Mouse (Mus musculus) induced T-regulatory cell, adult 2 months (primary cell): ENCODE data around the gene Ephb1.

Source experiments
- DNase-seq: peaks from one replicate; pipeline ENCODE4 v3.0.0-alpha.2; 2012; ENCODE audit warnings: low read depth

Ephb1 gene

DNA sequence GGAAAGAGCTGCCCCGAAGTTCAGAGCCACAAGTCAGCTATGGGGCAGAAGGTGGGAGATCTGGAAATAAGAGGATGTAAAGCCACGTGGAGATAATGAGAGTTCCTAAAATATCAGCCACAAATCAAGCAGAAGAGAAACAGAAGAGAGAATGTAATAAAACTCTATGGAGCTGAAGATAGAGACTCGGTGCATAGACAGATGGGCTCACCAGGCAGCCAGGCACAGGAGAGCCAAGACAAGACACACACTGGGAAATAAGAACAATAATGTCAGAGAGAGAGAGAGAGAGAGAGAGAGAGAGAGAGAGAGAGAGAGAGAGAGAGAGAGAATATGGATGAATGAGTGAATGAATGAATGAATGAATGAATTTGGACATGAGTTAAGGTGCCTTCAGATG, 198.6 kb downstream of the Ephb1 start:
- no peak for DNase-seq

DNA sequence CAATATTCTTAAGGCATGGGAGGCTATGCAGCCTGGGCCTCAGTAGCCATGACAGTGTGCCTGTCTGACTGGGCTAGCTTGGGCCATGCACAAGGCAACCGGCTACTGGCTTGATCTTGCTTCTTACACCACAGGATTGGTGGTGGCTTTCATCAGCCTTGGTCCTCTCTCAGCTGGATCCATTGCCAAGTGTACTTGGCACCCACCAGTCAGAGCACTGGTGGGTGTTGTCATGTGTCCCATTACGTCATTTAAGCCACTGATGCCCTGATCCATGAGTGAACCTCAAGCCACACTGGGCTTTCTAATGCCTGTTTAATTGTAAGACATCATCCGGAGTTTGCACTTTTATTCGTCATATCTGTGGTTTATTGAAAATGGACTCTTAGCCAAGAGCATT, 215.3 kb downstream of the Ephb1 start:
- DNase-seq: no peak

DNA sequence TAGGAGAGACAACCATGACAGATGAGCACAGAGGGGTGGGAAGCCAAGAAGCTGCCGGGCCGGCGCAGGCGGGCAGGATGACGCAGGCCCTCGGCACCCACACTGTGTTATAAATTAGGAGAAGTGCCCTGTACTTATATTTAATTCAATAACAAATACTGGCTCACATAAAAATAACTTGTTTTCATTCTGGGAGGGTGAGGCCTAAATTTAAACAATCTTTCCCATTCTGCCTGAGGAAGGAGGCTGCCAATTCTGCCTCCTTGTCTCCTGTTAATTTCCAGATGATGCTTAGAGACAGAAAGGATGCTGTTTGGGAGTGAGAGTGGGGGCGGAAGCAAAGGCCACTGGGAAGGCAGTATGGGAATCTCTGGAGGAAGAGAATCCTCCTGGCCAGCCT, 215.8 kb downstream of the Ephb1 start:
- DNase-seq: no peak

DNA sequence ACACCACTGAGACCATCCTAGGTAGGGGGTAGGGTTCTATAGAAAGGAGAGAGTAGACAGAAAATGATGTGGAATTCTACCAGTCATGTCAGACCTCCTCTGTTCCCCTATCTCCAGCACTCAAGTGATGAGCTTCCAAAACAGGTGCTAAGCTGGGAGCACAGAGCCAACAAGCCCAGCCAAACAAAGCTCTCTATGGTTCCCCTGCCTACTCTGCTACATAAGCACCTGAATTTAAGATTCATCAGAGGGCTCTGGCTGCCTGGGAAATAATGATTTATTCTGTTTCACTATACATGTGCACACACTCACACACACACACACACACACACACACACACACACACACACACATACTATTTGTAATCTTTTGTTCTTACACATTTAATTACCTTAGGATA, 216.3 kb downstream of the Ephb1 start:
- DNase-seq: no peak

DNA sequence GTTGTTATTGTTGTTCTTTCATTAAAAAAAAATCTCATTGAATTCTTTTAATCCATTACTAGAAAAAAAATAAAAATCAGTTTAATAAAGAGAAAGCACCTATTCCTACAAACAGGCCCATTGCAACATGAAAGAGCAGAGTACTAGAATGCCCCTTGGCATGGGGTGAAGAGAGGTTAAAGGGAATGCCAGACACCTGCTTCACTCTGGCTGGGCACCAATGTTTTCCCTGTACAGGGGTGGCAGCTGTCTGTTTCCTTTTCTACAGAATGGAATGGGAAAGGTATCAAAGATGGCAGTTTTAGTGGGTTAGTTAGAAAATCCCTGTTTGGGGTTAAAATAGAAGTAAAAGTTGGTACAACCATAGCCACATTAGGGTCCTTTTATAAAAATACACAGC, 224.0 kb downstream of the Ephb1 start:
- no peak for DNase-seq

DNA sequence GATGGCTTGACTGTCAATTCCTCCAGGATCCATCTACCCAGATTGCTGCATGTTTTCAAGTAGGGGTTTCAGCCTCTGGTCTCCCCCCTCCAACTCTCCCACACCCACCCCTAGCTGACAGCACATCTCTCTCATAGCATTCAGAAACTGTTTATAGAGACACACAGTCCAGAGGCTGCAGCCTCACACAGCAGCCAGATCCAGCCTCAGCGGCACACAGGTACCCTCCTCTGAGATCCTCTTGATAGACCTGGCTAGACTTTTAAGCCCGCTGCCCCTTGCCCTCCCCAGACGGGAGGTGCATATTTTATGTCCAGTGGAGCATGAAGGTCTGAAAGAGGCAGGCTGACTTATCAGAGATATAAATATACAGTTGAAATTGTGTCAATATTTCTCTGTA, 228.0 kb downstream of the Ephb1 start:
- no peak for DNase-seq

DNA sequence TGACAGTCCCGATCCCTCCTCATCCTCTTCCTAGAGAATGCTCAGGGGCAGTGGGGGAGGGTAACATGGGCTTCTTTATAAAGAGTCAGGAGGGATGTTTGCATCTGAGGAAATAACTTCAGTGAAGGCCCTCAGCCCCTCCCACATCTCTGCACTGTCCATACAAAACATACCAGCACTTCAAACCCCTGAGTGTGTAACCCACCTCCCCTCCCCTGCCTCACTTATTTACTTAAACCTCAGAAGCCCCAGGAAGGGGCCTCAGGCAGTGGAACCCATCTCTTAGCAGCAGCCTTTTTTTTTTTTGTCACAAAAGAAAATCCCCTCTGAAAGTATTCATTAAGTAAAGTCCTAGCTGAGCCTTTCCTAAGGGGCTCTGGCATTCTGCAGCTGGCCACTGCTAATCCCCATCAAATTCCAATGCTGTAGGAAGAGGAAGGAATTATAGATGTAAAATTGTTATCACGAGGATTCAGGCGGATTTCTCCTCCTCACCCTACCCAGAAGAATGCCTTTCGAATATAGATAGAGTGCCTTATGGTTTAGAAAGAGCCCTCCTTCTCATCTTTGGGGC, 231.5 kb downstream of the Ephb1 start:
- DNase-seq: no peak

DNA sequence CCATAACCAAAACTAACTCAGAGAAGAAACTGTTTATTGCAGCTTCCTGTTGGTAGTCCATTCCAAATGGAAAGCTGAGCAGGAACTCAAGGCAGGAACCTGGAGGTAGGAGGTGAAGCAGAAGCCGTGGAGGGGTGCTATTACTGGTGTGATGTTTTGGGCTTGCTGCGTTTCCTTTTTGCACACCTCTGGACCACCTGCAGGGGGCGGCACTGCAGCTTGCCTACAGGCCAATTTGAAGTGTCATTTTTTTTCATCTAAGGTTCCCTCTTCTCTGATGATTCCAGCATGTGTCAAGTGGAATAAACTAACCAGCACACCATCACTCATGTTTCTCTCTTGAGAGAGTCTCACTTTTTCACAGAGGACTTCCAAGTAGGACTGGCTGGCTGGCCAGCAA, 235.1 kb downstream of the Ephb1 start:
- DNase-seq: no peak

DNA sequence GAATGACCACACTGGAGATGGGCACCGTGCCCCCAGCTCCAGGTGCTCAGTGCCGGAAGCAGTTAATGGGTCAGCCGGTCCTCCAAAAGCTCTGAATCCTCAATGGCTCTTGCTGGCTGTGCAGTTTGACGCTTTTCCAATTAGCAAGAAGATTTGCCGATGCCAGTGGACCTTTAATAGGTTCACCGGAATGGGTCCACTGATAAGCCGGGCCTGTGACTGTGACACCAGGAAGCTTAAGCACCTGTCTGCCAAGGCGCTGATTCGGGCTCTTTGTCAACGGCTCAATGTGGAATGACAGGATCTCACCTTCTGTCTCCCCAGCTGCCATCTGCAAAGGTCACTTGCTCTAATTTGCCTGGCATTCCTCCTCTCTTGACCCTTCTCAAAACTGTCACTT, 239.2 kb downstream of the Ephb1 start:
- DNase-seq: no peak

DNA sequence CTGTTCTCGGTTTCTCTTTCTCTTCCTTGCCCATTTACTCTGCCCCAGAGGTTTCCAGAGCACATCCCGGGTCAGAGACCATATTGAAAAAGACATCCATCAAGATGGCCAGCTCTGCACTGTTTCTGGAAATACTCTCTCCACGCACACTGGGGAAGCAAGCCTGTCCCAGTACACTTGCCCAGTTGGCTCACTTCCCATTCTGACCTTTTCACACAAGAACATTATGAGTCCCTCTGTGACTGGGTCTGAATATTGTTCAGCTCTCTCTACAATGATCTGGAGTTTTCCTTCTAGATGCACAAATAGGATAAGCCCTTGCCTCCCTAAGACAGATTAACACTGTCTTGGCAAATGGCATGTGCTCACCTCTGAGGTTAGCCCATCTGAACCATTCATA, 243.0 kb downstream of the Ephb1 start:
- no peak for DNase-seq

DNA sequence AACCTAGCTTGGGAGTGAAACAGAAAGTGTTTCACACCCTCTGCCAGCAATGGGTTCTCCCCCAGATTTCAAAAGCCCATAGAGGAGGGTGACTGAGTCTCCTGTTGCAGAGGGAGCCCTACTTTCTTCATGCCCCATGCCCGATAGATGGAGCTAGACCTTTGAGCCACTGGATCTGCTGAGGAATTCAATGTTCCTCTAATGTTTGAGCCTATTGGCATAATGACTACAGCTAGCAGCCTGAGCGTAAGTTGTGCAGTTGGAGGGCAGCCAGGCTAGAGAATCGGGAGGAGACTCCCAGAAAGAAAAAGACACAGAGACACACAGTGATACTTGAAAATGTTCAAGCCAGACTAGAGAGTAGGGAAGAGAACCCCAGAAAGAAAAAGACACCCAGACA, 246.5 kb downstream of the Ephb1 start:
- DNase-seq: no peak

DNA sequence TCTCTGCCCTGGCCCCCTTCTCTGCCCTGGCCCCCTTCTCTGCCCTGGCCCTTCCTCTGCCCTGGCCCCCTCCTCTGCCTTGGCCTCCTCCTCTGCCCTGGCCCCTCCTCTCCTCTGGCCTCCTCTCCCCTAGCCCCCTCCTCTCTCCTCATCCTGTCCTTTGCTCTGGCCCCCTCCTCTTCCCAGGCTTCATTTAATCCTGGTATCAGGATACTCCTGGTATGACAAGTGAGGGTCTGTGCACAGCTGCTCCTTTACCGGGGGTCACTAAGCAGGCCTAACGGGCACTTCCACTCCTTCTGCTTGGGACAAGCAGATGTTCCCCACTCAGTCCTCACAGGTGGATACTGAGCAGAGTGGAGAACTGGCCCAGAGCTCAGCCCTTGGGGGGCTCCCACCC, 247.3 kb downstream of the Ephb1 start:
- no peak for DNase-seq

DNA sequence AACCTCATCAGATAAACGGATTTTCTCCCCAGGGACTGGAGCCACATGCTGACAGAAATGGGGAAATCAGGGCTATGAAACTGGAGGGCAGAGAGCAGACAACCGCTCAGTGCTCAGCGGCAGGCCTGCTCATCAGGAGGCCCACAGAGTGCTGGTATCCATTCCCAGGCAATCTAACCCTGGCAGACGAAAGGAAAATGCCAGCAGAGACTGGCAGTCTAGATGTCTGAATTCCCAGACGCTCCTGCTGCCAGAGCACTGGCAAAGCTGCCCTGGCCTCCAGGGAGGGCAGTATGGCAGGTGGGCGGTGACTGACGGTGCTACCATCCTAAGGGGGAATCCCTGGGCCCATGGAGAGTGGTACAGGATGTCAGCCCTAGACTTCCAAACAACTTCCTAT, 257.7 kb downstream of the Ephb1 start:
- no peak for DNase-seq

DNA sequence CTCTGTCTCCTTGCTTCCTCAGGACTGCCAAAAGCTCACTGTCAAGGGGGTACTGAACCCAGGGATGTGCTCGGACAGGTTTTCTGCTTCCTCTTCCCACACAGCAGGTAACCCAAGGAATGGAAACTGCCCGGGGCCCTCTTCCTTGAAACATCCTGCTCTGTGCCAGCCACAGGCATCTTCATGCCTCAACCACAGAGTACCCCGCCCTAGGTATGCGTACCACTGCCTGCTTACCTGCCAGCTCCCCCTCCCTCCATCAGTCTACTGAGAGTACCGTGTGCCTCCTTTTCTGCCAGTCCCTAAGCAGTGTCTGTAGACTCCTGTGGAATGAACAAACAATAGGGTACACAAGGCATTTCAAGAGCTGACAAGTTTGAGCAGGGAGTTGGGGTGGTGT, 265.9 kb downstream of the Ephb1 start:
- DNase-seq: no peak

DNA sequence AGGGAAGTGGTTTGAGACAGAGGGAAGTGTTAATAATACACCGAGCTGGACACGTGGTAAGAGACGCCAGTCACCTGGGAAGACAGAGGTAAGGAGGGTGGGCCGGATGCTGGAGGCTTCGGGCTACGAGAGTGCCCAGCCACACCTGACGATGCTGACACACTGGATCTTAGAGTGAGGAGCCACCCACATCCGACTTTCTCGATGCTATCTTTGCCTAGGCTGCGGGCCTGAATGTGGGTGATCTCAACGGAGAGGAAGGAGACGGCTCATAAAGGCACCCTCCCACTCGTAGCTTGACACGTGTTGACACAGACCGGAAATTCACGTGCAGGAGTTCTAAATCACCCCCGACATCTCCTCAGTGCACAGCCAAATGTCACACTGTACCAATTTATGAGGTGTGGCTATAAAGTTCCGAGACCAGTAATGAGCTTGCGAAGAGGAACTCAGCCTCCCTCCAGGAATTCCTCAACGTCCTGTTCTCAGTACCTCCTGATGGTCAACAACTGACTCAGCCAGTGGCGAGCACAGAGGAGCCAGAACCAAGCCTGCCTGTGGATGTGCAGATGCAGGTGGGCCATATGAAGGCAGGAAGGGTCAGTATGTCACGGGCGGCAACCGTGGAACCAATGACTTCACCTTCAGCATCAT, 268.3 kb downstream of the Ephb1 start:
- DNase-seq: no peak

DNA sequence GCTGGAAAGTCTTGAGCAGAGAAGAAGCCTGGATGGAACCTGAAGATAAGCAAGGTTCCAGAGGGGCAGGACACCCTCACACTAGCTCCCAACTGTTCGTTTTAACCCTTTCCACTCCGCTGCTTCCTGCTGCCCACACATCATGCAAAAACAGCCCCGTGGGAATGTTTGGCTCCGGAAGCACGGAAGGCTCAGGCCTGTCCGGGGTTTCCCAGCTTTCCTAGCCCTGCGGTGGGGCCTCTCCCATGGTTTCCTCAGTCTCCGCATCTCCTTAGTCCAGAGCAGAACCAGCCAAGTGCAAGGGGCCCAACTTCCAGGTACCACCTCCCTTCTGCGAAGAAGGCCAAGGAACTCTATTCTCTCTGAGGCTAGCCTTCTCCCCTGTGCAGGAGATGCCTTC, 269.0 kb downstream of the Ephb1 start:
- no peak for DNase-seq

DNA sequence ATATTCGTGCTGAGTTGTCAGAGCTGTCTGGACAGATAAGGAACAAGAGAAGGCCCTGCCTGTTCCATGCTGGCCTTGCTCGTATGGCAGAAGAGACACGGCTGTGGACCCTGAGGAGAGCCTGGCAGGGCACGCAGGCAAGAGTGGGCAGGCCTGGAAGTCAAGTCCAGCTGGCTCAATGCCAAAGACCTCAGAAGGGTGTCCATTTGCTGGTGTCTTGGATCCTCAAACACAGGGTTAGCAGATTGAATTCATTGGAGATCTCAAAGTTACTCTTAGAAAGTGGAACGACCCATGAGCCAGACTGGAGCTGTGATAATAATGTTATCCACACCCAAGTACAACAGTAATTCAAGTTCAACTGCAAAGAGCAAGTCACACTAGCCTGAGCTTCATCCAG, 273.6 kb downstream of the Ephb1 start:
- no peak for DNase-seq

DNA sequence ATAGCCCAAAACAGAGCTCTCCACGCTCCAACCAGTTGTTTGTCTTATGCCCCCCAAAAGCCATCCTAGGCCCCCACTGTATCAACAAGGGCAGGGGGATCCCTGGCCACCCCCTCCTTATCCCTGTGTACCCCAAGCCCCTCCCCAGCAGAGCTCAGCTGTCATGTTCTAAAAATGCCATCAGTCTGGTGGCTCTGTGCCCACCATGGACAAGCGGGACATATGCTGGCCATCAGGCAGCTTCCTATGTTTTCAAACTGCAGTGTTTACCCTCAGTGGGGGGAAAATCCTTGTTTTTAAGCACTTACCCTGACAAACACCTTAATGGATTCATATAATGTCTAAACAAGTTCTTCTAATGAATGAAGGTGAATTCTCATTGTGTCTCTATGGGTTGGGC, 275.3 kb downstream of the Ephb1 start:
- no peak for DNase-seq

DNA sequence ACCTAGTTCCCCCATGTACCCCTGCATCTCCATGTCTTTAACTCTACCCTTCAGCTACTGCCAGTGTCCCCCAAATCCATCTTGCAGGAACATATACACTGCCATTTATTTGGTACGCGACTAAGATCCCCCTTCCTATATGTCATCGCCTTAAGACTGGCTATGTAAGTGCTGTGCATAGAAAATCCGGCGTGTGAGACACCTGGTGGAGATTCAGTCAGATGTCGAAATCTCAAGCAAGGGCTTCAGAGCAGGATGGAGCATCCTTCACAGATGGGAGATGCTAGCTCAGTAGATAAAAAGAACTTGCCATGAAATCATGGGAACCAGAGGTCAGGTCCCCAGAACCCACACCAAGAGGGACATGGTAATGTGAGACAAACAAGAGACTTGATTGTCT, 276.3 kb downstream of the Ephb1 start:
- no peak for DNase-seq

DNA sequence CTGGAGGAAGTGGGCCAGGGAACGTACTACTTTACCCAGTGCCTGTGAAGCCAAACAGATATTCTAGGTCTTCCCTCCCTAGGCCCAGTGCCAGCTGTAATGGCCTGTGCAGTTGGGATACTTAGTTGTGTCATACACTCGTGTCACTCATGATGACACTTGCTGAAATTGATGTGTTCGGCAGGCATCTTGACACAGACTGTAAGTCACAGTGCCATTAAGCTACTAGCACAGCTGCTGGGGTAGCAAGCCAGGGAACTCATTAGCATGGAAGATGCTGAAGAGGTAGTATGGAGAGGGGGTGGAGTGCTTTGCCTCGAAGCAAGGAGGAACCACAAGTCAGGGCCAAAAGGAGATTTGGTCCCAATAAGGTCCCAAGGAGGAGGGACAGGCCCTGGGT, 279.0 kb downstream of the Ephb1 start:
- DNase-seq: no peak

DNA sequence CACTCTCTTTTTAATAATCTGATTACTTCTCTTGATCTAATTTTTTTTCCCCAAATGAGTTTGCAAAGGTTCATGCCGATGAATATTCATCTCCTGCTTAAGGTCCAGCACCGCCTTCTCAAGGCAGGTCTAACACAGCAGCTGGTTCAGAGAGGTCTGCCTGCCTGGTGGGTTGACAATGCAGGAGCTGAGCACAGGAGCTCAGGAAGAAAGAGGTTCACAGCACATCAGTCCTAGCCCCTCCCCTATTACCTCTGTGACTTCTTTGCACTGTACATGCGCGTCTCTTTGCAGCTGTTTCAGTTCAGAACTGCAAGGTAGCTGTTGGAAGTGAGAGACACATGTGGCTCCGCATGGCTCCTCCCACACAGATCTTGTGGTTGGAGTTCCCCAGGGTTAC, 281.1 kb downstream of the Ephb1 start:
- no peak for DNase-seq

DNA sequence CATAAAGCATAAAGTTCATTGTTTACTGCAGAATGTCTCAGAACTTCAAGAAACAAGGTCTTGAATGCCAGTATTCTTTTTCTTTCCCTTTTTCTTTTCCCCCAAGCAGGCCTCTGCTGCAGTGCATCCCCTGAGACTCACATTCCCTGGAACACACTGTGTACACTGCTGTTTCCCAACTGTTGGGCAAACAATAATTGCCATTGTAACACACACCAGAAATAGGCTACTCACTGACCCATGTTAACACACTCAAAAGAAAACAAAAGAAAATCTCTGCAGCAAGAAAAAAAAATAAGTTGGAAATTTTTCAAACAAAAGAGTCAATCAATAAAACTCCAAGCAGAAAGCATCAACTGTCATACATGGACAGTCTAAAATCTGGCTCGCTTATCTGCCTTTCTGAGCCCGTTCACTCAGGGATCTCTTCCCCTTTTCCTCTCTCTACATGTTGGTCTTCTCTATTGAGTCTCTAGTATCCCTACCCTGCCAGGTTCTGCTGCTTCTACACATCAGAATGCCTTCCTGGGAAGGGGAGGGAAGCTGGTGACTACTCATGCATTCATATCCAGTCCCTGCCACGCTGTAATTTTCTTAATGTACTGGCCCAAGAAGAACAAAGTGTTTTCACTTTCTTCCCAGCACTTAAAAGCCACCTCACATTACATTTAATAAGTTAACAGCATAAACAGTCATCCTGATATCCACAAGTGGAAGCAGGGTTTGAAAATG, 285.2 kb downstream of the Ephb1 start:
- DNase-seq: no peak

DNA sequence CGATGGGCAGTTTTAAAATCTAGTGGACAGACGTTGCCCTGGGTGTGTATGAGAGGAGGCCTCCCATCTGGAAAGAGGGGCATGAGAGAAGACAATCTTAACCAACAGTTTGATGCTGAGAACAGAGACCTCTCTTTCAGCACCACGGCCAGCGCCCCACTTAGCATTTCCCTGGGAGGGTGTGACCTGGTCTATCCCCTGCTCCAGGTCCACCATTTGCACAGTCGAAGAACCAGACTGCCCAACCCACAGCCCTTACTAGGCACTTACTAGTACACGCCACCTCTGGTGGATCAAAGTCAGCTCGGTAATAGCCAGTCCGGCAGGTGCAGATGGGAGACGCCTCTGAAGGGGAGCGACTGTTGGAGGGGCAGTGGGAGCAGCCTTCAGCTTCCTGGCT, 287.9 kb downstream of the Ephb1 start:
- DNase-seq: no peak

DNA sequence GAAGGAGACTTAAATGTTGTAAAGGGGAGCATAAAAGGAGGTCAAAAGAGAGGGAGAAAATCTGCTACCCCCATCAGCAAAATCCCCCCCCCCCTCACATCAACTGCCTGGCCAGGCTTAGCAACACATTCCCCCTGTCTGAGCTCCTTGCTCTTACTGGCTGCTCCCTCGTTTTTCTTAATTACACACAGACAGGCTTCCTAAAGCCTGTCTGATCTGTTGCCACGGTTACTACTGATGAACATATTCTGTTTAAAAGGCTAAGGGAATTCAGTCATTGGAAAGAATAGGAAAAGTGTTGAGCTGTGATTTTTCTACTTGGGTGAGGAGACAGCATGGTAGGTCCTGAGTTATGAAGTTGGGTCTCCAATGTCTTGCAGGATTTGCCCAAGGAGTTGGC, 308.6 kb downstream of the Ephb1 start:
- no peak for DNase-seq
